In the genomic region with DNA sequence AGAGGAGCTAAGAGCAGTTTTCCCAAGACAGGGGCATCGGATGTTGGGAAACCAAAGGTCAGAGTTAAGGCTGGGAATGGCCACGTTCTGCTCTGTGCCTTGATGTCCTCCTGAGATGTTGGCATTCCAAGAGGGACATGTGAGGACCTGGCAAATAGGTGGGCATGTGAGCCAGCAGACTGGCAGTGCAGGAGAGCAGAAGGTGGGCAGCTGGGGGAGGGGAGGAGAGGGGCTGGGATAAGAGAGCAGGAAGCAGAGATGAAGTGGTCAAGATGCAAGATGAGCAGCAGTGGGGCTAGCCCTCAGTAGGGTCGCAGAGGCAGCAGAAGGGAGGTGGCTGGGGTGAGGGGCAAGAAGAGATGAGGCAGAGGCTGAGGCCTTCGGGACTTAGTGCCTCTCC, we compare ENCODE assay signal across 24 mouse cellular contexts. TPM values are rescaled to one million over a fixed set of nuclear protein-coding genes. Genes with fewer than 3 reads are reported as not detected.
"Had no signal": no experiment of that assay in that cellular context is flagged by ENCODE, and none has a peak within 500 bp of the region (broad histone marks: within the 10 kb centered on the region; RNA-seq: fewer than 3 reads in every experiment).

No protein-coding gene starts in this region.

- H3K9me3 ChIP-seq: kidney, embryonic 15.5 days; liver, embryonic 13.5 days; midbrain, embryonic 12.5 days; midbrain, embryonic 15.5 days; neural tube, embryonic 13.5 days had no signal

- H3K4me2 ChIP-seq: kidney, embryonic 15.5 days; liver, embryonic 13.5 days; midbrain, embryonic 12.5 days; midbrain, embryonic 15.5 days; neural tube, embryonic 13.5 days had no signal

- H3K27me3 ChIP-seq: kidney, embryonic 15.5 days; liver, embryonic 13.5 days had no signal

- H3K27ac ChIP-seq: kidney, embryonic 15.5 days; left cerebral cortex, adult 2 months; liver, embryonic 13.5 days; macrophage; midbrain, embryonic 12.5 days; midbrain, embryonic 15.5 days; neural tube, embryonic 13.5 days had no signal

- H3K9ac ChIP-seq: kidney, embryonic 15.5 days; liver, embryonic 13.5 days; midbrain, embryonic 12.5 days; midbrain, embryonic 15.5 days; neural tube, embryonic 13.5 days had no signal

- ATAC-seq: midbrain, embryonic 15.5 days had no signal

- DNase-seq: kidney, postnatal 36 days; layer of hippocampus, postnatal 36 days; liver, embryonic 13.5 days; lung, adult 2 months; lung, postnatal 14 days; retina, postnatal 1 day; right cerebral cortex, postnatal 25 days; thymus, adult 18-20 months; thymus, postnatal 14 days; thymus, postnatal 4 days had no signal

- H3K4me3 ChIP-seq: kidney, embryonic 15.5 days; left cerebral cortex, adult 2 months; liver, embryonic 13.5 days; midbrain, embryonic 12.5 days; midbrain, embryonic 15.5 days; myocyte; neural tube, embryonic 13.5 days had no signal

RNA-seq across cellular contexts. Expression of gene Cnfn, which starts 14.4 kb away (rescaled TPM):
- polyA plus RNA-seq: limb, embryonic 11.5 days; liver, adult 2 months; liver, embryonic 16.5 days; macrophage; midbrain, embryonic 12.5 days; midbrain, embryonic 15.5 days; myocyte; neural tube, embryonic 13.5 days; spleen, adult 2 months had no signal

RNA-seq across cellular contexts. Expression of gene Cxcl17, which starts 28.8 kb away (rescaled TPM):
- polyA plus RNA-seq: limb, embryonic 14.5 days; liver, adult 2 months; liver, embryonic 13.5 days; lung, embryonic 16.5 days; macrophage; spleen, adult 2 months; testis, adult 2 months had no signal
